Mouse (Mus musculus) limb, embryonic 15.5 days (tissue): ENCODE measurements around the gene Dnajb8. TPM values are rescaled to one million over a fixed set of nuclear protein-coding genes. Genes with fewer than 3 reads are reported as not detected.

Source experiments
- ATAC-seq: fragments of 200-750 bp; cut with Nextera tagmentation; 2 replicates; pipeline ENCODE4 v1.8.0; 2017; ENCODE audit warnings: low read depth, moderate TSS enrichment; ENCODE audit not compliant: insufficient number of reproducible peaks, low FRiP score, low TSS enrichment
- H3K27ac ChIP-seq: fragments of 300-500 bp; sonication (generic); 2 replicates; pipeline ENCODE4 v1.5.1; 2015; ENCODE audit warnings: moderate library complexity, mild to moderate bottlenecking, inconsistent platforms
- H3K27me3 ChIP-seq: fragments of 300-500 bp; sonication (generic); 2 replicates; pipeline ENCODE4 v1.6.1; 2015; ENCODE audit warnings: inconsistent platforms
- H3K36me3 ChIP-seq: fragments of 300-500 bp; sonication (generic); 2 replicates; pipeline ENCODE4 v1.6.1; 2015; ENCODE audit warnings: inconsistent platforms
- H3K4me1 ChIP-seq: fragments of 300-500 bp; sonication (generic); 2 replicates; pipeline ENCODE4 v1.6.1; 2015; ENCODE audit warnings: inconsistent platforms
- H3K4me2 ChIP-seq: fragments of 300-500 bp; sonication (generic); 2 replicates; pipeline ENCODE4 v1.6.1; 2015; ENCODE audit warnings: mild to moderate bottlenecking, inconsistent platforms
- H3K4me3 ChIP-seq: fragments of 300-500 bp; sonication (generic); 2 replicates; pipeline ENCODE4 v1.5.1; 2015; ENCODE audit warnings: mild to moderate bottlenecking, inconsistent platforms
- H3K9ac ChIP-seq: fragments of 300-500 bp; sonication (generic); 2 replicates; pipeline ENCODE4 v1.6.1; 2015; ENCODE audit warnings: inconsistent platforms
- H3K9me3 ChIP-seq: fragments of 300-500 bp; sonication (generic); 2 replicates; pipeline ENCODE4 v1.6.1; 2016; ENCODE audit warnings: inconsistent platforms
- WGBS: fragments of 180-500 bp; shearing (Covaris S2); methylation state at CpG from one replicate; pipeline ENCODE4 v1.1.7; 2015; 5-methylcytosine and 5-hydroxymethylcytosine counted together
- polyA plus RNA-seq: library from polyadenylated mRNA; unstranded; fragments of >200 nt; fragmentation: Nextera tagmentation; extraction: Ambion mirVana; gene quantifications from 2 replicates; pipeline ENCODE4 v1.2.1, GENCODE M21; 2015

Gene Dnajb8
- not detected in 2 replicates for polyA plus RNA-seq

DNA sequence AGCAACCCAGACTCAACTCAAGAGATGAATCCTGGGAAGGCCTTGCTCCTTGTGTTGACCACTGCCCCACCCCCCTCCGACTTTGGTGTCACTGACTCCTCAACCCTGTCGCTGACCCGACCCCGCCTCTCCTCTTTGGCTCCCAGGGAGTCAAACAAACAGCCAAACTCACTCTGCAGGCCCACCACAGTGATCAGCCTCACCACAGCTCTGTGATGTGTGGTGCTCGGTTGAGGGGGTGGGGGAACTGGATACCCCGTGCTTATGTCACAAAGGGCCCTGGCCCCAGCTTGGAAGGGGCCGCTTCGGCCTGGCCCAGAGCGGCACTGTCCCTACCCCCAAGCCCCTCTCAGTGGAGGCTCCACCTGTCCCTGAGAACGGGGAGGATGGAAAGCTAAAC is at the start of gene Dnajb8:
Gene Dnajb8, plus strand, starts transcription at position 301 of the 400 bp plus-strand sequence.
- Histone ChIP-seq H3K4me2 (no peak within 1 kb of the TSS), H3K27ac (no peak within 1 kb of the TSS), H3K4me1 (0 out of 2 replicates have a peak, but pooled peaks cover 5% of the 10 kb centered on the region), H3K9me3 (no peaks in the 10 kb centered on the region), H3K9ac (no peak within 1 kb of the TSS), H3K36me3 (no peaks in the 10 kb centered on the region), H3K27me3 (no peaks in the 10 kb centered on the region), H3K4me3 (no peak within 1 kb of the TSS)
- WGBS, result 49% methylated on average over 10 of the region's 10 CpGs
- ATAC-seq, result no peak

DNA sequence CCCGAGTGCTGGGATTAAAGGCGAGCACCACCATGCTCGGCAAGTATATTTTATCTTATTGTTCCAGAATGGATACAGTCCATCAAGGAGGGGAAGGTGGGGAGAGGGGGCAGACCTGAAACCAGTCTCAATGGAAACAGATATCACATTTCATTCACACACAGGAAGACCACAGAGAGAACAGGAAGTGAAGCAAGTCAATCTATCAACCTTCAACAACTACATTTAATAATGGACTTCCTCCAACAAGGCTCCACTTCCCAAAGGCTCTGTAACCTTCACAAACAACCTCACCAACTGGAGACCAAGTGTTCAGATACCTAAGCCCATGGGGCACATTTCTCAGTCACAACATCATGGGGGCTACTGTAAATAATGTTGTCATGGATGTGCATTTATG is 47.9 kb upstream of the Dnajb8 start:
- Histone ChIP-seq H3K4me3 (no peak overlapping the region), H3K4me1 (no peaks in the 10 kb centered on the region), H3K27ac (no peak overlapping the region), H3K4me2 (no peak overlapping the region), H3K9ac (no peak overlapping the region), H3K27me3 (no peaks in the 10 kb centered on the region), H3K9me3 (no peaks in the 10 kb centered on the region), H3K36me3 (no peaks in the 10 kb centered on the region)
- ATAC-seq, result no peak
- 86% methylated on average over 3 of the region's 3 CpGs for WGBS

GRCm38 (mm10) chr6:88174676-88175075 is 47.4 kb upstream of the Dnajb8 start:
- H3K9ac ChIP-seq, result no peak overlapping the region
- 82% methylated on average over 2 of the region's 2 CpGs for WGBS
- no peaks in the 10 kb centered on the region for H3K27me3 ChIP-seq
- H3K36me3 ChIP-seq, result no peaks in the 10 kb centered on the region
- H3K27ac ChIP-seq, result no peak overlapping the region
- no peak overlapping the region for H3K4me2 ChIP-seq
- no peaks in the 10 kb centered on the region for H3K4me1 ChIP-seq
- H3K9me3 ChIP-seq, result no peaks in the 10 kb centered on the region
- no peak for ATAC-seq
- H3K4me3 ChIP-seq, result no peak overlapping the region

- Histone ChIP-seq H3K36me3 (no peaks in the 10 kb centered on the region), H3K27me3 (peaks cover 38% of the 10 kb centered on the region), H3K4me2 (no peak overlapping the region), H3K4me3 (no peak overlapping the region), H3K4me1 (peaks cover 5% of the 10 kb centered on the region), H3K9ac (no peak overlapping the region), H3K27ac (no peak overlapping the region), H3K9me3 (no peaks in the 10 kb centered on the region)
- WGBS, result 69% methylated on average over 4 of the region's 4 CpGs
- ATAC-seq, result no peak
Measured at GRCm38 (mm10) chr6:88184671-88185070, 37.4 kb upstream of the Dnajb8 start.

- Histone ChIP-seq H3K9ac (no peak overlapping the region), H3K9me3 (no peaks in the 10 kb centered on the region), H3K27ac (no peak overlapping the region), H3K27me3 (peaks cover 73% of the 10 kb centered on the region), H3K36me3 (no peaks in the 10 kb centered on the region), H3K4me2 (no peak overlapping the region), H3K4me3 (no peak overlapping the region), H3K4me1 (peaks cover 15% of the 10 kb centered on the region)
- no peak for ATAC-seq
- WGBS, result 65% methylated on average over 6 of the region's 6 CpGs
Measured at GRCm38 (mm10) chr6:88188148-88188547, 33.9 kb upstream of the Dnajb8 start.

- H3K9ac ChIP-seq, result peak overlapping the region; percentile 18; the same call in 1 of the 2 replicates
- under 1% methylated on average over 56 of the region's 56 CpGs for WGBS
- ATAC-seq, result peak; percentile 57
Measured at GRCm38 (mm10) chr6:88189312-88190042, 32.6 kb upstream of the Dnajb8 start.

GRCm38 (mm10) chr6:88190043-88190309 is 32.1 kb upstream of the Dnajb8 start:
- no peaks in the 10 kb centered on the region for H3K9me3 ChIP-seq
- ATAC-seq, result no peak
- peak overlapping the region; percentile 93 for H3K4me2 ChIP-seq
- H3K27me3 ChIP-seq, result peaks cover 91% of the 10 kb centered on the region
- peak overlapping the region; percentile 54 for H3K4me3 ChIP-seq
- no peaks in the 10 kb centered on the region for H3K36me3 ChIP-seq
- no peak overlapping the region for H3K9ac ChIP-seq
- 2% methylated on average over 13 of the region's 13 CpGs for WGBS
- H3K27ac ChIP-seq, result no peak overlapping the region
- H3K4me1 ChIP-seq, result peaks cover 25% of the 10 kb centered on the region

More at GRCm38 (mm10) chr6:88189312-88190042, 32.6 kb upstream of the Dnajb8 start:
- Histone ChIP-seq H3K36me3 (no peaks in the 10 kb centered on the region), H3K27me3 (peaks cover 86% of the 10 kb centered on the region), H3K4me3 (peak overlapping the region; percentile 54), H3K4me1 (peaks cover 25% of the 10 kb centered on the region), H3K9me3 (no peaks in the 10 kb centered on the region), H3K27ac (no peak overlapping the region), H3K4me2 (peak overlapping the region; percentile 93)

DNA sequence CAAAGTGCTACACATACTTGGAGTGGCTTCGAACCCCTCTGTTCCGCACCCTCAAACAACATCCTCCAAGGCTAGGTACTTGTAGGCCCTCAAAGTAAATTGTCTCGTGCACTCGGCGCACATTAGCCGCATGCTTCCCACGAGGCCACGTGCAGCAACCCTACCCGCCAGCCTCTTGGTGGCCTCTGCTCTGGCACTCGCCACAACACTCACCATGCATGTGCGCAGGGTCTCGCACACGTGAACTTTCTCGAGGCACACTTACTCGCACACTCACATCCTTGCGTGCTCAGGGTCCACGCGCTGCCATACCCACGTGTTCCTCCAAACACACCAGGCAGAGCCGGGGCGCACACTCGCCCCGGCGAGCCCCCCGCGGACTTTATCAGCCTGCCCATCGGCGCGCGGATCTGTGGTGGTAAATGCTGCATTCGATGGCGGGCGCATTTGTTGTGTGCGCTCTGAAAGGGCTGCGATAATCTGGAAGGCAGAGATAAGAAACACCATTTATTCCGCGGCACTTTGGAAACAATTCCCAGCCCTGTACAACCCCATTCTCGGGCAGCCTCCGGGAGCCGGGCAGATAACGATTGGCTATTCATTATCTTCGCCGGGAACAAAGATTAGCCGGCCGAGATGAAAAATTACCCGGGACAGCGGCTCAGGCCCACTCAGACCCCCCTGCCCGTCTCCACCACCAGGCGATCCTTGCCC is 31.6 kb upstream of the Dnajb8 start:
- 5% methylated on average over 49 of the region's 49 CpGs for WGBS
- H3K4me2 ChIP-seq, result peak overlapping the region; percentile 93; the same call in 1 of the 2 replicates
- H3K36me3 ChIP-seq, result no peaks in the 10 kb centered on the region
- H3K27ac ChIP-seq, result no peak overlapping the region
- peak overlapping the region; percentile 54; the same call in 1 of the 2 replicates for H3K4me3 ChIP-seq
- no peaks in the 10 kb centered on the region for H3K9me3 ChIP-seq
- H3K9ac ChIP-seq, result no peak overlapping the region
- no peak for ATAC-seq
- H3K4me1 ChIP-seq, result peaks cover 25% of the 10 kb centered on the region
- H3K27me3 ChIP-seq, result peaks cover 96% of the 10 kb centered on the region

GRCm38 (mm10) chr6:88191024-88191365 is 31.1 kb upstream of the Dnajb8 start:
- Histone ChIP-seq H3K9ac (no peak overlapping the region), H3K27me3 (peaks cover 97% of the 10 kb centered on the region), H3K9me3 (no peaks in the 10 kb centered on the region), H3K4me3 (no peak overlapping the region), H3K4me2 (no peak overlapping the region), H3K36me3 (no peaks in the 10 kb centered on the region), H3K27ac (no peak overlapping the region), H3K4me1 (peaks cover 27% of the 10 kb centered on the region)
- 28% methylated on average over 6 of the region's 6 CpGs for WGBS
- no peak for ATAC-seq

DNA sequence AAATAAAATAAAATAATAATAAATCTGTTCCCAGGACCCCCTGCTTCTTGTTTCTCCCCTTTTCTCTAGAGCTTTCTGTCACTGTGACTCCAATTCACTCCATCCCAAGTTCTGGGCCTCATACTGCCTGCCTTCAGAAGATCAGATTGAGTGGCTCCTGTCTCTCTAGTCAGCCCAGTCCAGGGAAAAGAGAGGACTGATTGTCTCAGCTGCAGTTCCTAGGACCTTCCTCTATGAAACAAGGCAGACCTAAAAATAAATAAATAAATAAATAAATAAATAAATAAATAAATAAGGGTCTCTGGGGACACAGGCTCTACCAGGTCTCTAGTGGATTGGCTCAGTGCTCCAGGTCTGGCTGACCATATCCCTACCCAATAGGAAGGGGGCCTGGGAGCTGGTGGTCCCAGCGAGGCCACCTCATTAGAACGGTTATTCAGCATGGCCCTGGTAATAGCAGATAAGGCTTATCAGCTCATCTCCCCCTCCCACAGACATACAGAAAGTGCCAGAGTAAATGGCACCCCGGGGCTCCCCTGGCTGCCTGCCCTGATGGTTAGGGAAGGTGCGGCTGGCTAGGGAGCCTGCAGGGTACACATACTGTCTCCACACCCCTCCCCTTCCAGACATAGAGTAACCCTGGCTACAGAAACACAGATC is 30.5 kb upstream of the Dnajb8 start:
- Histone ChIP-seq H3K9me3 (no peaks in the 10 kb centered on the region), H3K4me2 (no peak overlapping the region), H3K27ac (no peak overlapping the region), H3K9ac (no peak overlapping the region), H3K36me3 (no peaks in the 10 kb centered on the region), H3K4me1 (peaks cover 32% of the 10 kb centered on the region), H3K4me3 (no peak overlapping the region), H3K27me3 (peaks cover 97% of the 10 kb centered on the region)
- no peak for ATAC-seq
- WGBS, result 12% methylated on average over 4 of the region's 4 CpGs

DNA sequence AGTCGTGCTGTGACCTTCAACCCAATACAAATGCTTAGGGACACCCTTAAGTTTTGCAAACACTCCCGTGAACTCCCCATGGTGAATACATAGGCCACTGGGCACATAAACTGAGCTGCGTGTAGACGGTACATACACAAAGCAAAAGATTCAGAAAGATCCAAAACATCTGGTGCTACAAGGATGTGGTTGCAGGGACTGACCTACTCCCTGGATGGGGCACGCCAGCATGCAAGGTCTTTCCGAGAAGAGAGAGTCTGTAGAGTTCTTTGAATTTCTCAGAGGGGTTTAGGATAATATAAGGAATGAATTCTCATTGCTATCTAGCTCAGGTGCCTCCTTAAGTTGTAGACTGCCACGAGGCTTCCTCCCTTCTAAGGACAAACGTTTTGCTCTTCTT is 29.3 kb upstream of the Dnajb8 start:
- ATAC-seq, result no peak
- H3K27ac ChIP-seq, result no peak overlapping the region
- peaks cover 44% of the 10 kb centered on the region for H3K4me1 ChIP-seq
- peaks cover 100% of the 10 kb centered on the region for H3K27me3 ChIP-seq
- no peak overlapping the region for H3K9ac ChIP-seq
- 15% methylated on average over 8 of the region's 8 CpGs for WGBS
- no peaks in the 10 kb centered on the region for H3K9me3 ChIP-seq
- no peaks in the 10 kb centered on the region for H3K36me3 ChIP-seq
- H3K4me2 ChIP-seq, result no peak overlapping the region
- H3K4me3 ChIP-seq, result no peak overlapping the region
